Mouse (Mus musculus) heart, adult 18-20 months (tissue): Measurements from ENCODE around the gene 2810408A11Rik. TPM values are rescaled to one million over a fixed set of nuclear protein-coding genes. Genes with fewer than 3 reads are reported as not detected.

Source experiments
- DNase-seq, 2 experiments: peaks; one replicate each; pipeline ENCODE4 v3.0.0; 2021 to 2022; ENCODE audit warnings: mixed read lengths in 1 of 2
- long read RNA-seq, 2 experiments: library from polyadenylated mRNA; stranded (forward); transcript quantifications; one replicate each; pipeline ENCODE4 v2.0.0; 2021
- total RNA-seq, 2 experiments: library from RNA; stranded (reverse); gene quantifications; 2 replicates each; pipeline ENCODE4 v1.2.3; 2021

The 2810408A11Rik gene
- total RNA-seq = under 1 TPM in 1 of 2 experiments, not detected in 1; 0.41 TPM
- long read RNA-seq, experiment 1 = 0 reads
- long read RNA-seq, experiment 2, partial matches to known transcripts = 0 of 2 reads
- long read RNA-seq, experiment 2, other reads (novel, unspliced or antisense) = 0 of 2 reads

- peak; percentile 92 to 96 for DNase-seq
These were observed at the start of gene 2810408A11Rik, which contains the start of gene Neurl4 for GRCm38 (mm10) chr11:69900471-69901405. 2810408A11Rik (minus strand) TSS chr11:69900987. Neurl4 (plus strand) TSS chr11:69901072.

GRCm38 (mm10) chr11:69948763-69949150 lies 48.0 kb upstream of the 2810408A11Rik start:
- peak; percentile 90 to 96 for DNase-seq

- DNase-seq = peak; percentile 94
These were observed 47.4 kb upstream of the 2810408A11Rik start, which contains the start of gene Slc2a4 for GRCm38 (mm10) chr11:69948066-69948762. Slc2a4 (minus strand) TSS chr11:69948188.

GRCm38 (mm10) chr11:69947337-69948065 lies 46.7 kb upstream of the 2810408A11Rik start:
- peak; percentile 66 to 83 for DNase-seq

GRCm38 (mm10) chr11:69945997-69946891 lies 45.5 kb upstream of the 2810408A11Rik start:
- no peak for DNase-seq

- peak in 1 of 2 experiments; percentile 26 for DNase-seq
These were observed 44.4 kb upstream of the 2810408A11Rik start for GRCm38 (mm10) chr11:69945216-69945615.

- peak in 1 of 2 experiments; percentile 21 for DNase-seq
These were observed 40.2 kb upstream of the 2810408A11Rik start for GRCm38 (mm10) chr11:69940962-69941361.

GRCm38 (mm10) chr11:69939731-69940130 lies 38.9 kb upstream of the 2810408A11Rik start:
- no peak for DNase-seq

- DNase-seq = peak; percentile 31 to 33
These were observed 38.4 kb upstream of the 2810408A11Rik start for GRCm38 (mm10) chr11:69939181-69939580.

GRCm38 (mm10) chr11:69938401-69938979 lies 37.7 kb upstream of the 2810408A11Rik start:
- DNase-seq = no peak

- DNase-seq = no peak
These were observed 37.0 kb upstream of the 2810408A11Rik start for GRCm38 (mm10) chr11:69937834-69938233.

- peak; percentile 71 to 76 for DNase-seq
These were observed 36.6 kb upstream of the 2810408A11Rik start for GRCm38 (mm10) chr11:69937385-69937784.

GRCm38 (mm10) chr11:69936714-69937347 lies 36.0 kb upstream of the 2810408A11Rik start:
- peak in 1 of 2 experiments; percentile 60 for DNase-seq

GRCm38 (mm10) chr11:69936156-69936555 lies 35.4 kb upstream of the 2810408A11Rik start:
- DNase-seq = no peak

GRCm38 (mm10) chr11:69935137-69935879 lies 34.5 kb upstream of the 2810408A11Rik start, which contains the start of gene Ybx2:
Ybx2 (plus strand) TSS chr11:69935796.
- peak; percentile 89 to 91 for DNase-seq

- DNase-seq = no peak
These were observed 33.9 kb upstream of the 2810408A11Rik start for GRCm38 (mm10) chr11:69934681-69935080.

- peak; percentile 91 to 99 for DNase-seq
These were observed 33.4 kb upstream of the 2810408A11Rik start for GRCm38 (mm10) chr11:69934169-69934568.

GRCm38 (mm10) chr11:69933066-69933465 lies 32.3 kb upstream of the 2810408A11Rik start:
- DNase-seq = no peak

GRCm38 (mm10) chr11:69932254-69932653 lies 31.5 kb upstream of the 2810408A11Rik start:
- DNase-seq = no peak
